Mouse (Mus musculus) embryonic fibroblast, embryonic 13.5 days (primary cell): ENCODE data around the gene Fndc9. TPM values are rescaled to one million over a fixed set of nuclear protein-coding genes. Genes with fewer than 3 reads are reported as not detected.

ENCODE experiments used
- H3K27ac ChIP-seq: 2 replicates; pipeline ENCODE4 v1.5.1; 2012; ENCODE audit warnings: low read length, control low read depth, inconsistent platforms; ENCODE audit not compliant: insufficient read depth
- H3K4me1 ChIP-seq: 2 replicates; pipeline ENCODE4 v1.6.1; 2011; ENCODE audit warnings: low read length; ENCODE audit not compliant: control insufficient read depth, insufficient read depth
- H3K4me3 ChIP-seq: 2 replicates; pipeline ENCODE4 v1.5.1; 2011; ENCODE audit warnings: mild to moderate bottlenecking, control low read depth, low read length; ENCODE audit not compliant: insufficient read depth
- CTCF ChIP-seq: IDR thresholded peaks from 2 replicates; pipeline ENCODE4 v1.5.1; 2011; ENCODE audit warnings: mild to moderate bottlenecking, control low read depth, low read length, moderate library complexity, borderline replicate concordance; ENCODE audit not compliant: insufficient read depth
- POLR2A ChIP-seq: IDR thresholded peaks from 2 replicates; pipeline ENCODE4 v1.6.1; 2011; ENCODE audit warnings: low read depth, mild to moderate bottlenecking, control low read depth, low read length, moderate library complexity
- polyA plus RNA-seq: library from polyadenylated mRNA; stranded (reverse); fragments of >200 nt; gene quantifications from 2 replicates; pipeline ENCODE4 v1.2.4, GENCODE M21; 2011; ENCODE audit warnings: low read depth; ENCODE audit not compliant: missing spikeins, insufficient read length

Fndc9 gene
- polyA plus RNA-seq, 1 experiment: not detected

DNA sequence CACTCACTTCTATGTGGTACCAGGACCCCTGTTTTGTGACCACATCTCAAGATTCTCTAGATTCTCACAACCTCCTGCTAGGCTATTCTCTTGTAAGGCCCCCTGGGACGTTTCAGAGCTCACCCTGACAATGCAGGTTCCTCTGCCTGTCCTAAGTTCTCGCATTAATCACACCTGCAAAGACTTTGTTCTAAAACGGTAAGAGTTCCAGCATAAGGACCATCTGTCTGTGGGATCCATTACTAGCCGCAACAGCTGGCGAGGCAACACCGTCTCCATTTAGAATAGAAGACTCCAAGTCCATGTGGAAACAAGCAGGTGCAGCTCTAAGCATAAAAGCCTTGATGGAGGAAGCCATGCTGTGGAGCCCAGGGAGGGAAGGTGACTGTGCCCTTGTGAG is 5.1 kb upstream of the Fndc9 start:
- TF ChIP-seq POLR2A (no peak), CTCF (no peak)
- no peak overlapping the region for H3K4me3 ChIP-seq
- H3K27ac ChIP-seq: no peak overlapping the region
- H3K4me1 ChIP-seq: peaks cover 4% of the 10 kb centered on the region; the same call in 1 of the 2 replicates

DNA sequence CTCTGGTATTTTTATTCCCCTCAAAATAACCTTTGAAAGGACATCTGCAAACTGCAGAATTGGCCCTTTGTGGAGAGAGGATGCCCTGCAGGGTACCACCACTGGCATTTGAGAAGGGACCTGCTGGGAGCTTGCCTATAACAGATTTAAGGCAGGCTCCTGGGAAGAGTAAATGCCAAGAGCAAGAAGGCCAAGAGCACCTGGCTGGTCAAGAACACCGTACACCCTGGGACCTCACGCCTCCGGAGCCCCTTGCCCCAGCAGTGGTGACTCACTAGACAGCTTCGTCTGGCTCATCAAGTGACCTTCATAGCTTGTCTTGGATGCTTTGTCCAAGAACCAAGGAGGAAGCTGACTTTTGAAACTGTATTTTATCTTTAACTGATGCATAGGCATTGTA is 2.5 kb upstream of the Fndc9 start:
- no peak overlapping the region for H3K27ac ChIP-seq
- no peak overlapping the region for H3K4me3 ChIP-seq
- no peaks in the 10 kb centered on the region for H3K4me1 ChIP-seq
- TF ChIP-seq CTCF (no peak), POLR2A (no peak)

DNA sequence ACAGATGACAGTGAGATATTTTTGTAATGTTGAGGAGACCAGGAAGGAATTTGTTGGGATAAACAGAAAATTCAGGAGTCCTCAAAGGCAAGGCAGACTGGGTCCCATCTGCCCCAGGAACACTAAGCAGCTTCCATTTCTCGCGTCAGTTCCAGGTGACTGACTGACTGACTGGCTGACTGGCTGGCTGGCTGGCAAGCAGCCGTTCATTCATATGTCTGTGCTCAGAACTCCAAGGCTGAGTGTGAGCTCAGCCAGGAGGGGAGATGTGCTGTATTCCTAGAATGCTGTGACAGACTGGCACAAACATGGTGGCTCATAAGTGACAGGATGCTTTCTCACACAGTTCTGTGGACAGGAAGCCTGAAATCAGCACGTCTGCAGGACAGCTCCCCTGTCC is 1.4 kb upstream of the Fndc9 start:
- TF ChIP-seq POLR2A (no peak), CTCF (no peak)
- Histone ChIP-seq H3K4me1 (no peaks in the 10 kb centered on the region), H3K4me3 (no peak overlapping the region)

DNA sequence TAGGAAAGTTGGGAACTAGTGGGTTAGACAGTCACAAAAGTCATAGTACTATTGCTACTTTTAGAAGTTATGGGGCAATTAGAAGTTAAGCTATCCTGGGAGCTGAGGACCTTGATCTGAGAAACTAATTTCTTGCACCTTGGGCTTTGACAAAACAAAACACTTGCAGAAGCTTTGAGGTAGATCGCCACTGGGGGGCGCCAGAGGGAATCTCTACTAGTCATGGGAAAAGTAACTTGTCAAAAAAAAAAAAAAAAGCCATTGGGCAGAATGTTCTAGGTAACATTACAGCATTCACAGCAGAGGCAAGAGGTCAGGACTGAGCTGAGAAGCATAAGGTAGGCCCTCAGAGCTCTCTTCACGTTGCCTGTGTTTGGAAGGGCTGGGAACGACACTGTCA is 1.6 kb downstream of the Fndc9 start:
- no peak overlapping the region for H3K4me3 ChIP-seq
- TF ChIP-seq POLR2A (no peak), CTCF (no peak)
- H3K27ac ChIP-seq: no peak overlapping the region
- H3K4me1 ChIP-seq: no peaks in the 10 kb centered on the region

More for the DNA sequence above, 1.4 kb upstream of the Fndc9 start:
- no peak overlapping the region for H3K27ac ChIP-seq

DNA sequence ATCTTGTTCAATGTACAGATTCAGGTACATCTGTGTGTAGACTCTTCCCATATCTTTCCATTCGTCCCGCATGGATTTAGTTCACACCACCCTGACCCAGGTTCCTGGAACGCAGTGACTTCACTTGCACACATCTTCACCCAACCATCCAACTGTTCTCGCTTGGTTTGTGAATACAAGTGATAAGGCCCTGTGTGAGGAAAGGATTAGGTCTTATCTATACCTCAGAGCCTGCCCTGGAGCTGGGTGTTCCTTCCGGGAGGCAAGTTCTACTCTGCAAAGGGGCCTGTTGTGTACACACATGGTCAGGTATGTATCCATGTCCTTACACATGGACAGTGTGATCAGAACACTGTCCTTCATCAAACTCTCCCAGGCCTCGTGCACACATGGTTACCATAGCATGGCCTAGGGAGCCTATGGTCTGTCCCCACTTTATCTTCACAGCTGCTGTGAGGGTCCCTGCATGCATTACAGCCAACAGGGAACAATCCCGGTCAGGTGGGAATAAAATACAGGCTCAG is 5.9 kb downstream of the Fndc9 start:
- no peak overlapping the region for H3K27ac ChIP-seq
- TF ChIP-seq POLR2A (no peak), CTCF (no peak)
- no peaks in the 10 kb centered on the region; the same call in 1 of the 2 replicates for H3K4me1 ChIP-seq
- no peak overlapping the region for H3K4me3 ChIP-seq

DNA sequence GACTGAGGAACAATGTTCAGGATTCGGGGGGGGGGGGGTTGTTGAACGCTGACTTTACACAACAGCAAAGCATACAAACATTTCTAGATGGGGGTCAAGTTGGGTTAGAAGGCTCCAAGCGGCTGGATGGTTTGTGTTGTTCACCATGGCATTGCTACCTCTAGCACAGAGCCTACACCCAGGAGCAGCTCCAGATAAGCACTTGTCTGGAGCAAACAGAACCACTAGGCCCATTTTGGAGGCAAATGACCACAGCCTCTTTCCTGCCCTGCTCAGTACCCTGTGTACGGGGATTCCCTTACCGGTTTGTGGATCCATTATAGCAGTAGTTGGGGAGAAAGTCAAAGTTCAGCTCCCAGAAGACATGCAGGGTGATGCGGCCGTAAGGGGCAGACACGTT is 6.7 kb downstream of the Fndc9 start:
- no peak overlapping the region for H3K4me3 ChIP-seq
- H3K27ac ChIP-seq: no peak overlapping the region
- H3K4me1 ChIP-seq: peaks cover 2% of the 10 kb centered on the region
- TF ChIP-seq CTCF (no peak), POLR2A (no peak)

DNA sequence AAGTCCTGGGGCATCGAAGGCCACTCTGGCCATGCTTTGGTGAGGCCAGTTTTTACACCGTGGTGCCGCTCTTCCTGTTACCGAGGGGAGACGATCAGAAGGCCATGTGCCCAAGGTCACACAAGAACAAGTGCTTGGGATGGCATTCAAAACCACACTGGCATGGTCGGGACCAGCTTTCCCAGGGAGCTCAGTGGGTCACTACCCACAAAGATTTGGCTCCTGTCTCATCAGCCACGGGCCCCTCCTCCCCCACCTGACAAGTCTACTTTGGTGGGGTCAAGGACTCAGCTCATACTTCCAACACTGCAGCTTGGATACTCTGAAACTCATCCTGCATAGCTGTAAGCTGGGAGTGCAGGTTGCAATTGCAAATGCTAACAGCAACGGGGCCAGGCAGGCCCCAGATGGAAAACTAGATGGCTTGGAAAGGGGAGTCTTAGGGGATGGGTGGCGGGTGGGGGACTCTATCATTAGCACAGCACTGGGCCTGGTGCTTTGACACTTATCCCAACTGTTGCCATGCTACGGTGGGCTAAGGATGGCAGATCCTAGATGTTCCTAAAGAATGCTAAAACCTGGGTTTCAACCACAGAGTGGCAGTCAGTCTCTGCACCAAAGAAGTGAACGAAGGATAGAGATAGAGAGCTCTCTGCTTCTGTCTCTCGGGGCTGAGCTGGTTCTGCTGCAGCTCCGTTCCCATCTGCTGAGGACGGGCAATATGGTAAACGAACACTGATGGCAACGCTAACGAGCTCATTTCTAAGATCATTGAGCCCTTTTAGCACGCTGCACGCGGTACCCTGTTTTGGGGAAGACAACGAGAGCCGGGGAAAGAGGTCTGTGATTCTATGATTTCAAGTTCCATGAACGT is 9.6 kb downstream of the Fndc9 start:
- no peak for TF ChIP-seq POLR2A
- TF ChIP-seq CTCF: no peak
- H3K4me1 ChIP-seq: peaks cover 2% of the 10 kb centered on the region
- no peak overlapping the region for H3K27ac ChIP-seq
- H3K4me3 ChIP-seq: no peak overlapping the region

DNA sequence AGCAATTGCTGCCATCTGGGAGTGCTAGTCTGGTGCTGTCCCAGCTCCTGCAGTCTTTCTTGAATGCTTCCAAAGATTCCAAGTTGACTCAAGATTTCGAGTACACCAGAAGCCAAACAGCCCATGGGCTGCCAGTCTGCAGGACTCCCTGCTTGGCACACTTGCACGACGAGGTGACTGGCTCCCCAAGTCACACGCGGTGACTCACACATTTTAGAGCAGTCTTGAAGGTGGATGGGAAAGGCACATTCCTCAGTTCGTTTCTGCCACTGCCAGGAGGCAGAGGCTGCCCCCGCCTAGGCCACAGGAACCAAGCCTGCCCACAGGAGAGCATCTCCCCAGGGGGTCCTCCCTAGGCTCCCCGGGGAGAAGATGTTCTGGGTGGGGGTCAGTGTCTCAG is 10.6 kb downstream of the Fndc9 start:
- no peak overlapping the region for H3K27ac ChIP-seq
- H3K4me3 ChIP-seq: no peak overlapping the region
- peaks cover 2% of the 10 kb centered on the region for H3K4me1 ChIP-seq
- no peak for TF ChIP-seq CTCF
- no peak for TF ChIP-seq POLR2A

DNA sequence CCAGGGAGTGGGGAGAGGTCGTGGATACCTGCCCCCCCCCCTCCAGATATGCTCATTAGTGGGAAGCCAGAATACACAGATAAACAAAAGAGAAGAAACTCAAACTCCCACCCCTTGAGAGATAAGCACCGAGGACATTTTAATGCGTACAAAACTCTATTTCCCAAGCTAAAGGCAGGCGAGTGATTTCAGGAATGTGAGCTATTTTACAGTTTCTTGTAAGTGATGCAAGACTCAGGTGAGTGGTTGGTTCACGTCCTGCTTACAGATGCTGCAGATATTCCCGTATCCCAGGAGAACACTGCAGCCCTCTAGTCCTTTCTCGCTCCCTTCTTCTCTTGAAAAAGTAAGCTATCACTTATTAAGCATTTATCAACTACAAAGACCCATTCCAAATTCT is 11.1 kb downstream of the Fndc9 start:
- peaks cover 2% of the 10 kb centered on the region for H3K4me1 ChIP-seq
- TF ChIP-seq POLR2A (no peak), CTCF (no peak)
- H3K4me3 ChIP-seq: no peak overlapping the region
- no peak overlapping the region for H3K27ac ChIP-seq

DNA sequence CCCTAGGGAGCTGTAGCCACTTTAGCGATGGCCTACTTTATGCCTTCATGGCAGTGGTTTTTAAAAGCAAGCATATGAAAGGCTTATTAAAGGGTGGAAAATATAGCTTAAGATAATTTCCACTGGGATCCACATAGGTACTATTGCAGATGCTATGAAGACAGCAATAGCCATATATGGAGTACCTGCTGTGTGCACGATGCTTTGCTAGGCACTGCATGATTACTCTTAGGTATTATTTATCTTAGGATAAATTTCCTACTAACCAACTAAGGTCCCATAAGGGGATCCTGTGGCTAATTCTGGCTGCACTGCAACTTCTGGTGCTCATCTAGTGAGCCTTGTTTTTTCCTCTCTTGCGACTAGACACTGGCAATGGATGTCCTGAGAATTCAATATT is 13.0 kb downstream of the Fndc9 start:
- TF ChIP-seq CTCF: no peak
- no peak for TF ChIP-seq POLR2A
- H3K4me3 ChIP-seq: no peak overlapping the region
- no peak overlapping the region for H3K27ac ChIP-seq
- H3K4me1 ChIP-seq: peaks cover 2% of the 10 kb centered on the region
